Mouse (Mus musculus): ENCODE results near the gene Tarm1.

Tarm1 gene

DNA sequence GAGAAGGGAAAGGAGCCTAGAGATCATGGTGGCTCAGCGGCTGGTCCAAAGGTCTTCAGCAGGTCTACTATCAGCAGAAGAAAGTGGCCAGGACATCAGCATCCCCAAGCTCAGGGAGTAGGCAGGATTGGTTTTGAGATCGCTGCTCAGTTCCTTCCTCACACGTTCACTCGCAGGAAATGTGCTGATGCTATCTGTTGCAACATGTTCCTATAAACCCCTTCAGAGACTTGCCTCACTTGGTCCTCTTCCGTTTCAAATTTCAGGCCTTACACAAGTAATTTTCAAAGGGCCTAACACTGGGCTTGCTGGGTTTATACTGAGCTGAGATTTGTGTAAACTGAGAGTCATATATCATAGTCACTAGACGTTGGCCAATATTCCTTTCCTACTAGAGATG is at the start of gene Tarm1:
TSS of gene Tarm1 (minus strand) at position 186 of the 400 bp plus-strand sequence.
- CTCF ChIA-PET = no interaction called here

DNA sequence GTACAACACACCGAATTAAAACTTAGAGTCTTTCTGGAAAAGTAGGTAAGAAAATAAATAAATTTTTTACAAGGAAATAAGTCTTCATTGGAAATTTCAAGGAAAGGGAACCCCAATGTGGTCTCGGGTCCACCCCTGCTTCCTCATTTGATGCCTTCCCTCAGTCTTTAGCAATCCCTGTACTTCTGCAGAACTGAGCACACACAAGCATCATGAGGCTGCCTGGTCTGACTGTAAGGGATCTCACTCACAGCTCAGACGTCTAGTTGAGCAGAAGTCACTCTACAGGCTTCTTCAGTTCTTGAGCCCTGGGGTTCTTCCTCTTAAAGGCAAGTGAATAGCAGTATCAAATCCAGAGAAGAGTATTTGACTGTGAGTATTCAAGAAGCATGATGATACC is 3.5 kb upstream of the Tarm1 start:
- CTCF ChIA-PET = no interaction called here

DNA sequence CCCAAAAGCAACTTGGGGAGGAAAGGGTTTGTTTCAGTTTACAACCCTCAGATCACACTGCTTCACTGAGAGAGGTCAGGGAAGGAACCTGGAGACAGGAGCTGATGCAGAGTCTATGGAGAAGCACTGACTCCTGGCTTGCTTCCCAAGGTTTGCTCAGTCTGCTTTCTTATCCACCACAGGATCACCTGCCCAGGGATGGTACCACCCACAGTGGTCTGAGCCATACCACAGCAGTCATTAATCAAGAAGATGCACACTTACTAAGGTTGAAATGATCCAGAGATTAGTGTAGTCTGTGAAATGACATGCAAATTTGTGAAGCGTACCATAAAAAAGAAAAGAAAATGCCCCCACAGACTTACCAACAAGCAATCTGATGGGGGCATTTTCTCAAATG is 2.0 kb downstream of the Tarm1 start:
- CTCF ChIA-PET = no interaction called here

GRCm38 (mm10) chr7:3481948-3482608 is 20.3 kb downstream of the Tarm1 start:
- CTCF ChIA-PET = no interaction called here

DNA sequence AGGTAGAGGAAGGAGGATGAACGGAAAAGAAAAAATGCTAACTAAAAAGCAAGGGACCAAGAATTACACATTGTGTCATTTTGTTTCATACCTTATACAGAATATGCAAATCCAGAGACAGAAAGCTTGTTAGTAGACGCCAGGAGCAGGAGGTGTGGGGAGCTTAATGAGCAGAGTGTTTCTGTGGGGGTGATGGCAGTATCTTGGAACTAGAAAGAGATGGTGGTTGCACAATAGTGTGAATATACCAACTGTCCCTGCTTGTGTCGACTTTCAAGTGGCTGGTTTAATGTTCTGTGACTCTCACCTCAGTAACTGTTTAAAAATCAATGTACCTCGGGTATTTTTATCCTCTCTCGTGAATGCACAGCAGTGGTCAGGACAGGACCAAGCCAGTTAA is 25.7 kb downstream of the Tarm1 start:
- CTCF ChIA-PET = no interaction called here

- CTCF ChIA-PET = no interaction called here
These were observed 27.9 kb downstream of the Tarm1 start for GRCm38 (mm10) chr7:3474291-3475080.

DNA sequence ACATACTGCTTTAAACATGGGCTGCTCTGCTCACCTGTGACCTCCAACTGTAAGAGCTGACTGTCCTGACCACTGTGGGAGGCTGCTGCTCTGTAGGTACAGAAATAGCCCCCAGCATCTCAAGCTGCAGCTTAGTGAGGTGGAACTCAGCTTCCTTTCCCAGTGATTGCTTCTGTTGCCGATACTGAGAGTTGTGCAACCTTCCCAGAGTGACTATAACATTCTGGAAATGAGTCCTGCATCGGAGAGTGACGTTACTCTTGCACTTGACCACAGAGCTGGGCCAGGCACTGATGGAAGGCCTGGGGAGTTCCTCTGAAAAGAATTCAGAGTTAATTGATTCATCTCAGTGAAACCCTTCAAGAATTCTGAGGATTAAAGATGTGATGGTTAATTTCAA is 29.6 kb downstream of the Tarm1 start:
- CTCF ChIA-PET = interaction anchor here (0.6 kb wide), 1 partner anchor 10 kb away, joined by 7 read pairs; no protein-coding TSS in a partner anchor

DNA sequence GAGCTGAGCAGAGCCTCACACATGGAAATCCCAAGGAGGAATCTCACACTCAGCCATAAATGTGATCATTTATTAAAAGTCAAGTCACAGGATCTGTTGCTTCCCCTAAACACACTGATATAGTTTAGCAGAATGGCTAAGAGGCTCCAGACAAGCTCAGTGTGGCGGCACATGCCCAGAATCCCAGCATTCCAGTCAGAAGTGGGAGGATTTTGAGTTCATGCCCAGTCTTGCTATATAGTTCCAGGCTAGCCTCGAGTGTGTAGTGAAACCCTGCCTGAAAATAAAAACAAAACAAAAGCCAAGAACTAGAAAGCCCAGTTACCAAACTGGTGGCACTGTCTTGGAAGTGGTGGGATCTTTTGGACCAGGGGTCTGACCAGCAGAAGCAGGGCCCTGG is 33.8 kb downstream of the Tarm1 start:
- CTCF ChIA-PET = no interaction called here

DNA sequence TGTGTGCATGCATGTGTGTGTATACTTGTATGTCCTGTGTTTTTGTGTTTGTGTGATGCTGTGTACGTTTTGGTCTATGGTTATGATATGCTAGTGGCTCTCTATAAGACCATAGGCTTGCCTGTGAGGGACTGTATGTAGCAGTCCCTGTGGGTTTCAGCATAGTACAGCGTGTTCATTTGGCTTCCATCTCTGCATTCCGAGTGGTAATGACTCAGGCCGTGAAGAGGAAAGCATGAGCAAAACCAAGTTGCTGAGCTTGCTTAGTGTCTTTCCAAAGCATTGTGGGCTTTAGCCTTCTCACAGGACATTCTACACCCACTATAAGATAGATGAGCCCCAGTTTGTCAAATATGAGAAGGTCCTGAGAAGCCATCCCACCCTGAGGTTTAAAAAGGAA is 39.1 kb downstream of the Tarm1 start:
- CTCF ChIA-PET = interaction anchor here (0.5 kb wide), 1 partner anchor 33 kb away, joined by 6 read pairs; no protein-coding TSS in a partner anchor

DNA sequence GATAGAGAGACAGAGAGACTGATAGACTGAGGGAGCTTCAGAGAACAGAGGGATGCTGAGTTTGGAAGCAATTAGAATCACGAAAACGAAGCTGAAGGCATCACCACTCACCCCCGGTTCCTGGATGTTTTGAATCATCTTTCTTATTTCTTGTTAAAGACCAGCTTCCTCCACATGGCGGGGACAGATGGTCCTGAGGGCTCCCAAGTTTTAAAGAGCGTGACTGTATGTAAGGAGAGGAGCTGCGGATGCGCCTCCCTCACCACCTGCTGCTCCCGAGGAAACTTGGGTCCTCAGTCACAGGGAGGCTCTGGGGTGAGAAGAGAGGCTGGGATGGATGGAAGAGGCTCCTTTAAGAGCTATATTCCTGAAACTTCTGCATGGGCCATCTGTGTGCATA is 42.2 kb downstream of the Tarm1 start:
- CTCF ChIA-PET = no interaction called here

DNA sequence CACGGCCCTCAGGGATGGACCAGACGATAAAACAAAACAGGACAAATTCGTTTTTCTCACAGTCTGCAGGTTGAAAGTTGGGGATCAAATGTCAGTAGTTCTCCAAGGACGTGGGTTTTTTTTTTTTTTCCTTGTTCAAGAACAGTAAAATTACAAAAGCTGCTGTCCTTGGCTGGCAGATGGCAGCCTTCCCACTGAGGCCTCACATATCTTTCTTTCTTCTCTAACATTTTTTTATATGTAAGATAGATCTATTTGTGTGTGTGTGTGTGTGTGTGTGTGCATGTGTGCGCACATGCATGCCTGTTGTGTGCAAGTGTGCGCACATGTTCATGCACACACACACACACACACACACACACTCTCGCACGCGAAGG is 44.6 kb downstream of the Tarm1 start:
- CTCF ChIA-PET = no interaction called here

DNA sequence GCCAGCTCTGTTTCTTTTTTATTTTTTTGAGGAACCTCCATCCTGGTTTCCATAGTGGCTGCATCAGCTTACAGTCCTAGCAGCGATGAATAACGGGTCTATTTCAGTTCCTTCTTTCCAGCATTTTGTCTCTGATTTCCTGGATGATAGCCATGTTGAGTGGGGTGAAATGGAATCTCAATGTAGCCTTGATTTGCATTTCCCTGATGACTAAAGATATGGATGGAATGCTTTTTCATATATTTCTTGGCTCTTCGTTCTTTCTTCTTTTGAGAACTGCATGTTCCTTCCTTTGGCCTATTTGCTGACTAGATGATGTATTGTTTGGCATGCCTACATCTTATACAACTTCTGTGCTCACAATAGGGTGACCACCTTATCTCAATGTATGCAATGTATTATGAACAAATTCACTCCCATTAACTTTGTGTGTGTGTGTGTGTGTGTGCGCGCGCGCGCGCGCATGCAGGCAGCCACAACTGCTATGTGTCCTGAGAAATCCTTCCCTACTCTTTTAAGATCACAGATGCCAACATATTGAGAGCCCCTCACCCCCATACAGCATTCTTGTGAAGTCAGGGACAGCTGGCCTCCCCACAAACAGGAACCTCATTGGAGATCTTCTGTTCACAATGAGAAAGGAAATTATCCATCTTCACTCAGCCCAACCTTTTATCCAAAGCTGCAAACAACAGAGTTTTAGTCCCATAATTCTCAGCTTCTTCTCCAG is 45.1 kb downstream of the Tarm1 start:
- CTCF ChIA-PET = no interaction called here

GRCm38 (mm10) chr7:3453486-3454183 is 48.8 kb downstream of the Tarm1 start:
- CTCF ChIA-PET = interaction anchor here (0.6 kb wide), 1 partner anchor 119 kb away, joined by 6 read pairs; no protein-coding TSS in a partner anchor

DNA sequence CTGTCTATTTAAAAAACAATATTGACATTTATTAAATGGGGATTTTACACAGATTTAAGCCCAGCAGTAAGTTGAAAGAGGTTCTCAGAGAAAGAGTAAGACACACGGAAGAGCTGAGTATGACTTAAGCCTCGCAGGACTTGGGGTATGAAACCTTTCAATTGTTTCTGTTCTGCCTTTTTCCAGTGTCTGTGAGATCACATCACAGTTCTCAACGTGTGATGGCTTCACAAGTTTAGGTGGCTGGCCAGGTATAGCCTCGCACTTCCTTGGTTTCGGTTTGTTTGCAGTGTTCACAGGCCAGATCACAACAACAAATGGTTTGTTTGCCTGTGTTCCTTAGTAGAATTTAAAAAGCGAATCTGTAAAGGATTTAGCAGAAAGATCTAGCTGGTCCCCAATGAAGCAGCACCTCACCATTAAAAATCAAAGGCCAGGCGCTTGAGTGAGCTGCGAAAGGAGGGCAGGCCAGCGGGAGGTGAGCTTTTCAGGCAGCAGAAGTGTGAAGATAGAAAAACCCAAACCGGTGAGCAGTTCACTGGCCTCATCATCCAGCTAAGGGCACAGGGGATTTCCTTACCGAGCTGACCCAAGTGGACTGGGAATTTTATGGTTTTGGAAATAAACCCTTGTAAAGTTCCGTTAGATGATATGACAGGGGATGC is 49.5 kb downstream of the Tarm1 start:
- CTCF ChIA-PET = interaction anchor here (0.6 kb wide), 1 partner anchor 118 kb away, joined by 6 read pairs; no protein-coding TSS in a partner anchor

GRCm38 (mm10) chr7:3451161-3451560 is 51.3 kb downstream of the Tarm1 start:
- CTCF ChIA-PET = no interaction called here

DNA sequence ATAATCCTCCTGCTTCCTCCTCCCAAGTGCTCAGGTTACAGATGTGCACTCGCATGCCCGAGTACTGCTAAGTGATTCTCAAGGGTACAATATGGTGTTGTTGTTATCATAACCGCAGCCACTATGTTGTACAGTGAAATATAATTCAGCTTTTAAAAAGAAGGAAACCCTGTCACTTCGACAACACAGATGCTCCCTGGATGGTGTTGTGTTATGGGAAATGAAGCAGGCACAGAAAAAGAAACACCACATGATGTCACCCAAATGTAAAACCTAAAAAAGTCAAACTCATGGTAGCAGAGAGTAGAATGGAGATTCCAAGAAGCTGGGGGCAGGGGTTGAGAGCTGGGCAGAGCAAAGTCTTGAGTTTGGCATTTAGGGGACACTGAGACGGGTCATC is 51.8 kb downstream of the Tarm1 start:
- CTCF ChIA-PET = no interaction called here

- CTCF ChIA-PET = interaction anchor here (0.6 kb wide), 1 partner anchor 29 kb away, joined by 3 read pairs; no protein-coding TSS in a partner anchor
These were observed 53.5 kb downstream of the Tarm1 start for GRCm38 (mm10) chr7:3448737-3449454.

DNA sequence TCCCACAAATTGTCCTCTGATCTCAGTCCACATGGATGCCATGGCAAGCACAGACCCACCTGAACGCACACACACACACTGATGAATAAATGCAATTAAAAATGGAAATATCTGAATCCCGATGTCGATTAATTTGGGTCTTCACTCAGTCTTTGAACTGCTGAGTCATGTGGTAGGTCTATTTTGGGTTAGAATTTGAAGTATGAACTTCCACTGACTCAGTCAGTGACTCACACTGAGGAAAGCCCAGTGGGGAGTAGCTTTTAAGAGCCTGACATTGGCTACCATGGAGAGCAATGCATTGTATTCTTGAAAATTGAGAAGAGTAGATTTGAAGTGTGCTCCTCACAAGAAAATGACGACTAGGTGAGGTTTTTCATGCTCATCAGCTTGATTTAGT is 55.4 kb downstream of the Tarm1 start:
- CTCF ChIA-PET = no interaction called here

- CTCF ChIA-PET = no interaction called here
These were observed 55.8 kb downstream of the Tarm1 start for GRCm38 (mm10) chr7:3446584-3446983.

- CTCF ChIA-PET = no interaction called here
These were observed 57.7 kb downstream of the Tarm1 start for GRCm38 (mm10) chr7:3444678-3445077.
